Mouse (Mus musculus): ENCODE measurements around the gene Pde4a.

- TF ChIP-seq CTCF (IDR thresholded peaks at IDR 0.05; ENCODE audit: low read depth) (no peak), EP300 (optimal IDR thresholded peaks at IDR 0.05) (no peak)
These were observed 21.2 kb upstream of the Pde4a start for GRCm38 (mm10) chr9:21144361-21144760.
